Mouse (Mus musculus): Measurements from ENCODE around the gene Zfp719.

Gene Zfp719

DNA sequence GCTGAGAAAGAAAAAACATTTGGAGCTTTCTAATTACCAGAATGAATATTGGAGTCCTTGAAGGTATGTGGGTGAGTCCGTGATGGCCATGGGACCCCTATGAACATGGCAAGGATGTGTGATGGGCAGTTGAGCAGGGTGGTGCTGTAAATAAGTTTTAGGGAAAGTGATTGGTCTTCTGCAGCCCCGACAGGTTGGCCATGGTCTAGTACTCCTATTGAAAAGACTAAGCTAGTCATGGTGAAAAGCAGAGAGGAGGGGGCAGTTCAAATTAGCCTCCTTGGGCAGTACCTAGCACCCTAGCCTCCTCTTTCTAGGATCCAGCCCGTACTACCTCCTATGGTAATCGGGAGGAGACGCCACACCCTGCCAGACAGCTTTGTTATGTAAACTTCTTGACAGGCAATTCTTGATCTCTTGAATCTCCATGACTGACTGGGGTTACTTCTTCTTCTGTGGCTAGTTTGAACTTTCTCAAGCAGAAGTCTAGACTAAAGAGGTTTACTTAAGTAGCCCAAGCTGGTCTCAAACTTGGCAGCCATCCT is 28.4 kb downstream of the Zfp719 start:
- no peak for DNase-seq

GRCm38 (mm10) chr7:43608316-43608824 is 29.0 kb downstream of the Zfp719 start:
- no peak for DNase-seq

- DNase-seq: no peak
Measured at GRCm38 (mm10) chr7:43613816-43614551, 34.6 kb downstream of the Zfp719 start.

DNA sequence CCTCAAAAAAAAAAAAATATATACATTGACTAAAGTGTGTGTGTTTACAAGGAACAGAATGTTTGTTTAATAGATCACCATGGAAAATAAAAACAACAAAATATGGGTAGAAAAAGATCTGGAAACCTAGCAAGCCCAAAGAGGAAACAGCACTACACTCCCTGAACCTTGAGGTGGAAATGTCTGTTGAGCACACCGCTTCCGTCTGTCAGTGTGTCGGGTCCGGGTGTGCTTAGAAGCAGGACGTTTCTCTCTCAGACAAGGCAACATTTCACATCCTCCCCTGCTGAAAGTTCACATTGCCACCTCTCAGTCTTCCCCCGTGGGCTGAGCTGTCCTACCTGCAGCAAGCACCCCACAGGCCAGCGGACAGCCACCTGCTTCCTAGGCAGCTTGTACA is 43.5 kb downstream of the Zfp719 start:
- DNase-seq: no peak

DNA sequence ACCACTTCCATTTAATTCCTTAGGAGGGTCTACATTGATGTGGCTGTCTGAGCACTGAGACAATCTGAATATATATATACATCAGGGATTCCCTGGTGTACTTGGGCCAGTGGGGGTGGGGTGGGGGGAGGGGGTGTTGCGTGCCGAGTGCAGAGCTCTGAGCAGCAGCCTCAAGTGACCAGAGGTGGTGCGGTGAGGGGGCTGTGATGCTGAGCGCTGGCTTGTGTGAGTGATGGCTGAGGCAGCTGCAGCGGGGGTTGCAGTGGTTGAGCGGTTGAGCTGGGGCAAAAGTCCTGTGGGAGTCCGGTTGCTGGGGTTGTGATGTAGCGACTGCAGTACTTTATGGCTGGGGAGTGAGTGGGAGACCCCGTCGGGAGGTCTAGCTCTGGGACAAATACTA is 44.4 kb downstream of the Zfp719 start:
- no peak for DNase-seq

DNA sequence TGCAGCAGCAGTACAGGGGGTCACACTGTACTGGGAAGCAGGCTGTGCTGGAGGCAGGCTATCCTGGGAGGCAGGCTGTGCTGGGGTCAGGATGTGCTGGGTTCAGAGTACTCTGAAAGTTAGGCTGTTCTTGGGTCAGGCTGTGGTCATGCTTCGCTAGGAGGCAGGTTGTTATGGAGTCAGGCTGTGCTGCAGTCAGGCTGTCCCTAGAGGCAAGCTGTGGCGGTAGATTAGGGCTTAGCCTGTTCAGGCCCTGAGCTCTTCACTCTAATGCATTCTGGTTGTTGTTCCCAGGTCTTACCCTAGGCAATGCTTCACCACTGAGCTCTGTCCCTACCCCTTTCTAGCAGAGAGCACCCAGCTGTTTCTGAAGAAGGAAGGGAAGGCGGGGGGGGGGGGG is 45.7 kb downstream of the Zfp719 start:
- DNase-seq: no peak

- no peak for DNase-seq
Measured at GRCm38 (mm10) chr7:43625794-43626422, 46.5 kb downstream of the Zfp719 start.

DNA sequence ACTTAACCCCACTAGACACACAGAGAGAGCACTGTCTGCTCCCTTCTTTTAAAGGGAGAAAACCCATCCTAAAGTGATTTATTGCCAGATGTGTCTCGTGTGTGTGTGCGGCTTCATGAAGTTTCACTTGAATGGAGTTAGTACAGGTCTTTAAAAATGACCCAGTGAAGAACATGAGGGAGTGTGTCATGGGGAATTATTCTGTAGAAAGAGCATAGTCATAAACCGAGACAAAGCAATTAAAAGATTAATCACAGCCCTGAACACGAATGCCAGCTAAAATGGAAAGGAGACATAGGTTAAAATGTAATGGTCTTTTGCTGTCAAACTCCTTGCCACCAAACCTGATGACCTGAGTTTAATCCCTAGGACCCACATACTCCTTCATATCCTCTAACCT is 54.5 kb downstream of the Zfp719 start:
- no peak for DNase-seq

GRCm38 (mm10) chr7:43634500-43634899 is 55.1 kb downstream of the Zfp719 start, which contains the start of gene Ceacam18:
Ceacam18 (plus strand) TSS chr7:43634707.
- no peak for DNase-seq

- DNase-seq: no peak
Measured at GRCm38 (mm10) chr7:43636194-43636593, 56.8 kb downstream of the Zfp719 start.

GRCm38 (mm10) chr7:43637118-43637517 is 57.7 kb downstream of the Zfp719 start:
- no peak for DNase-seq

GRCm38 (mm10) chr7:43642587-43642986 is 63.2 kb downstream of the Zfp719 start:
- no peak for DNase-seq

Measured in cerebellum, adult 18-20 months (tissue).